Mouse (Mus musculus) liver, postnatal 0 days (tissue): ENCODE data around the gene Med28. TPM values are rescaled to one million over a fixed set of nuclear protein-coding genes. Genes with fewer than 3 reads are reported as not detected.
A peak's percentile ranks its signal among the peaks of the same experiment; 100 is the strongest.

Source experiments
- ATAC-seq: fragments of 200-750 bp; cut with Nextera tagmentation; 2 replicates; pipeline ENCODE4 v1.8.0; 2017; ENCODE audit warnings: mild to moderate bottlenecking, moderate library complexity
- DNase-seq: peaks from one replicate; pipeline ENCODE4 v3.0.0-alpha.2; 2016
- H3K27ac ChIP-seq: fragments of 300-500 bp; sonication (generic); 2 replicates; pipeline ENCODE4 v1.5.1; 2014; ENCODE audit warnings: antibody characterized with exemption, moderate library complexity, mild to moderate bottlenecking, low read depth
- H3K27me3 ChIP-seq: fragments of 300-500 bp; sonication (generic); 2 replicates; pipeline ENCODE4 v1.6.1; 2014; ENCODE audit warnings: low read length, control low read depth, mixed read lengths; ENCODE audit not compliant: insufficient read depth
- H3K36me3 ChIP-seq: fragments of 300-500 bp; sonication (generic); replicated peaks from 2 replicates; pipeline ENCODE4 v1.6.1; 2014; ENCODE audit warnings: mild to moderate bottlenecking, control low read depth, low read length, moderate library complexity, mixed read lengths; ENCODE audit not compliant: insufficient read depth
- H3K4me1 ChIP-seq: fragments of 300-500 bp; sonication (generic); 2 replicates; pipeline ENCODE4 v1.6.1; 2014; ENCODE audit warnings: antibody characterized with exemption, mild to moderate bottlenecking, control low read depth; ENCODE audit not compliant: insufficient read depth
- H3K4me2 ChIP-seq: fragments of 300-500 bp; sonication (generic); 2 replicates; pipeline ENCODE4 v1.6.1; 2014; ENCODE audit warnings: low read depth, mild to moderate bottlenecking, low read length, moderate library complexity, mixed read lengths
- H3K4me3 ChIP-seq: fragments of 300-500 bp; sonication (generic); 2 replicates; pipeline ENCODE4 v1.5.1; 2014; ENCODE audit warnings: low read depth, low read length
- H3K9ac ChIP-seq: fragments of 300-500 bp; sonication (generic); replicated peaks from 2 replicates; pipeline ENCODE4 v1.6.1; 2014; ENCODE audit warnings: mild to moderate bottlenecking, moderate library complexity
- H3K9me3 ChIP-seq: fragments of 300-500 bp; sonication (generic); 2 replicates; pipeline ENCODE4 v1.6.1; 2016; ENCODE audit warnings: mild to moderate bottlenecking, control low read depth, low read length, mixed read lengths
- CTCF ChIP-seq: sonication (generic); IDR thresholded peaks from 2 replicates; pipeline ENCODE4 v1.5.1; 2016; ENCODE audit warnings: antibody characterized with exemption, low read depth
- EP300 ChIP-seq: IDR thresholded peaks from 2 replicates; pipeline ENCODE4 v1.6.1; 2016; ENCODE audit warnings: antibody characterized with exemption, low read depth, mild to moderate bottlenecking
- WGBS: fragments of 180-500 bp; shearing (Covaris S2); extraction: QIAGEN DNeasy Blood & Tissue Kit; methylation state at CpG from one replicate; pipeline ENCODE4 v1.1.7; 2014; ENCODE audit not compliant: insufficient replicate concordance; 5-methylcytosine and 5-hydroxymethylcytosine counted together
- polyA plus RNA-seq: library from polyadenylated mRNA; unstranded; fragments of >200 nt; fragmentation: Nextera tagmentation; extraction: Ambion mirVana; gene quantifications from 2 replicates; pipeline ENCODE4 v1.2.1, GENCODE M21; 2015

Med28 gene
- polyA plus RNA-seq, 1 experiment from 2014 or later = 70.5 TPM

- Histone ChIP-seq H3K4me1 (peaks cover 14% of the 10 kb centered on the region), H3K9ac (peak within 1 kb of the TSS; percentile 82), H3K9me3 (no peaks in the 10 kb centered on the region), H3K4me2 (peak within 1 kb of the TSS; percentile 95), H3K27me3 (no peaks in the 10 kb centered on the region), H3K36me3 (peaks cover 1% of the 10 kb centered on the region; the same call in 1 of the 2 replicates), H3K4me3 (peak within 1 kb of the TSS; percentile 65), H3K27ac (peak within 1 kb of the TSS; percentile 88)
- DNase-seq (peak; percentile 99), ATAC-seq (peak; percentile 98)
- WGBS = under 1% methylated on average over 77 of the region's 78 CpGs
- TF ChIP-seq CTCF = peak; percentile 47
- no peak for TF ChIP-seq EP300
Observed at GRCm38 (mm10) chr5:45493191-45494092, 26.6 kb upstream of the Med28 start, which contains the start of gene Lap3. Gene Lap3, plus strand, starts transcription at chr5:45493374.

GRCm38 (mm10) chr5:45494093-45494755 lies 25.8 kb upstream of the Med28 start:
- DNase-seq = no peak
- WGBS = 51% methylated on average over 9 of the region's 9 CpGs
- TF ChIP-seq EP300 (no peak), CTCF (no peak)
- Histone ChIP-seq H3K9me3 (no peaks in the 10 kb centered on the region), H3K9ac (peak overlapping the region; percentile 82), H3K27me3 (no peaks in the 10 kb centered on the region), H3K27ac (peak overlapping the region; percentile 88; the same call in 1 of the 2 replicates), H3K4me2 (peak overlapping the region; percentile 95), H3K4me3 (peak overlapping the region; percentile 65), H3K36me3 (peaks cover 7% of the 10 kb centered on the region; the same call in 1 of the 2 replicates), H3K4me1 (peaks cover 14% of the 10 kb centered on the region)
- no peak for ATAC-seq

- Histone ChIP-seq H3K9ac (no peak overlapping the region), H3K4me1 (peaks cover 14% of the 10 kb centered on the region), H3K27me3 (no peaks in the 10 kb centered on the region), H3K27ac (no peak overlapping the region), H3K4me2 (0 out of 2 replicates have a peak overlapping the region, but pooled peaks have one; percentile 2), H3K4me3 (no peak overlapping the region), H3K36me3 (peaks cover 10% of the 10 kb centered on the region), H3K9me3 (no peaks in the 10 kb centered on the region)
- WGBS = 77% methylated on average over 3 of the region's 3 CpGs
- TF ChIP-seq EP300 = no peak
- no peak for TF ChIP-seq CTCF
- DNase-seq (no peak), ATAC-seq (no peak)
Observed at GRCm38 (mm10) chr5:45495429-45495975, 24.5 kb upstream of the Med28 start.

GRCm38 (mm10) chr5:45496042-45496441 lies 24.0 kb upstream of the Med28 start:
- Histone ChIP-seq H3K9ac (no peak overlapping the region), H3K9me3 (no peaks in the 10 kb centered on the region), H3K27me3 (no peaks in the 10 kb centered on the region), H3K4me3 (no peak overlapping the region), H3K4me1 (peaks cover 14% of the 10 kb centered on the region), H3K36me3 (peaks cover 14% of the 10 kb centered on the region), H3K27ac (no peak overlapping the region), H3K4me2 (no peak overlapping the region)
- TF ChIP-seq EP300 (no peak), CTCF (no peak)
- no peak for ATAC-seq
- DNase-seq = no peak

DNA sequence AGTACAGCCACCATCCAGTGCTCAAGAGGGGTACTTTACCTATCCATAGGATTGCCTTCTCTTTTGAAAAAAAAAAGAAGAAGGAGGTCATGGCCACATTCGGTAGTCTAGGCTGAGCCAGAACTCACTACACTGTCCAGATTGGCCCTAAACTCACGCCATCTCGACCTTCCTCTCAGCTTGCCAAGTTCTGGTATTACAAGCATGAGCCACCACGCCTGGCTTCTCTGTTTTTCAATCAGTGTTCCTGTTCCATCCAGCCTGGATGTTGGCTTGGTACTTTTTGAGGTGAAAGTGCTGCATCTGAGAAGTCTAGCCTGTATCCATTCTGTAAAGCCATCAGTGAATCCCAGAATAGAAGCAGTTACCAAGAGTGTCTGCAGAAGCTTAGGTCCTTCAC lies 23.6 kb upstream of the Med28 start:
- Histone ChIP-seq H3K27ac (peak overlapping the region; percentile 22; the same call in 1 of the 2 replicates), H3K9ac (no peak overlapping the region), H3K4me3 (no peak overlapping the region), H3K36me3 (peaks cover 14% of the 10 kb centered on the region), H3K27me3 (no peaks in the 10 kb centered on the region), H3K9me3 (no peaks in the 10 kb centered on the region), H3K4me2 (no peak overlapping the region), H3K4me1 (peaks cover 14% of the 10 kb centered on the region)
- TF ChIP-seq CTCF = no peak
- no peak for TF ChIP-seq EP300
- ATAC-seq (no peak), DNase-seq (no peak)
- WGBS = 78% methylated on average over 4 of the region's 4 CpGs

DNA sequence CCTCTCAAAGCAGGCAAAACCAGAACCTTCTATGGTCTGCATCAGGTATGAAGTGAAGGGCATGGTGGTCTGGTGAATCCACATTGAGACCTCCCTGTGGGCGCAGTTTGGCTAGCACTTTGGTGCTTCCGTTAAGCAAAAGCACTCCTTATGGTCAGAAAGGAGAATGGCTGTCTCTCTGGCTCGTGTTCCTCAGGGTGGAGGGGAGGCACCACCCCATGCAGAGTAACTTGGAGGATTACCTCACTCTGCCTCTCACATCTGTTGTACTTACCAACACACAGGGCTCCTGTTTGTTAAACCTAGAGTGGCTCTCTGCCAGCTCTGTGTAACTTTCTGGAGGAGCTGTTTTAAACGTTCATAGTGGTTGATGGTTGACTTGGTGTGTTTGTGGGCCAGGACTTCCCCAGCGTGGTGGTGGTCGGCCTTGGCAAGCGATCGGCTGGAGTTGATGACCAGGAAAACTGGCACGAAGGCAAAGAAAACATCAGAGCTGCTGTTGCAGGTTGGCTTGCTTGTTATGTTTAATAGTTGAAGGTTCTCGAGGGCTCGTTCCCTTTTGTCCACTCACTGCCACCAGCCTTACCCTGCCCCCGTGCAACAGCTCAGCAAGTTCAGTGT lies 23.0 kb upstream of the Med28 start:
- Histone ChIP-seq H3K27ac (peak overlapping the region; percentile 22; the same call in 1 of the 2 replicates), H3K9me3 (no peaks in the 10 kb centered on the region)

More for the DNA sequence above, 23.0 kb upstream of the Med28 start:
- DNase-seq = no peak
- Histone ChIP-seq H3K27me3 (no peaks in the 10 kb centered on the region), H3K4me1 (peaks cover 14% of the 10 kb centered on the region), H3K4me2 (no peak overlapping the region), H3K4me3 (no peak overlapping the region), H3K9ac (no peak overlapping the region), H3K36me3 (peaks cover 18% of the 10 kb centered on the region)
- ATAC-seq = no peak
- WGBS = 73% methylated on average over 12 of the region's 12 CpGs
- TF ChIP-seq EP300 = no peak
- TF ChIP-seq CTCF = no peak
